Mouse (Mus musculus) CH12.LX (cell line): ENCODE measurements at regions not wholly inside any gene's neighbourhood (a gene's known extent, or its start where the extent isn't known, plus 50 kb on each side); places are given as distances from the start of the nearest gene placed in this dataset.
A peak's percentile ranks its signal among the peaks of the same experiment; 100 is the strongest.

ENCODE experiments used
- DNase-seq: peaks from one replicate; pipeline ENCODE4 v3.0.0-alpha.2; 2013; ENCODE audit errors: extremely low read depth
- H3K27ac ChIP-seq: 2 replicates; pipeline ENCODE4 v1.5.1; 2012; ENCODE audit warnings: low read depth, mild to moderate bottlenecking, control low read depth, moderate library complexity; ENCODE audit not compliant: insufficient read depth
- H3K27me3 ChIP-seq: replicated peaks from 2 replicates; pipeline ENCODE3; 2012; ENCODE audit warnings: inconsistent platforms
- H3K36me3 ChIP-seq, 2 experiments: replicated peaks in 1 of 2; 2 replicates each; pipeline versions ENCODE3 to v1.6.1; 2012; ENCODE audit warnings: inconsistent platforms in 1 of 2, low read length in 1 of 2, mild to moderate bottlenecking in 1 of 2, mixed read lengths in 1 of 2, moderate library complexity in 1 of 2; ENCODE audit not compliant: control insufficient read depth in 1 of 2, insufficient read depth in 1 of 2
- H3K4me1 ChIP-seq, 2 experiments: 2 replicates each; pipeline ENCODE4 v1.6.1; 2012; ENCODE audit warnings: inconsistent platforms in 1 of 2, moderate library complexity in 1 of 2; ENCODE audit not compliant: insufficient read depth in 2 of 2, control insufficient read depth in 1 of 2
- H3K4me2 ChIP-seq: 2 replicates; pipeline ENCODE4 v1.6.1; 2012; ENCODE audit warnings: low read depth, mild to moderate bottlenecking, control low read depth; ENCODE audit not compliant: poor library complexity, insufficient read depth, severe bottlenecking
- H3K4me3 ChIP-seq, 3 experiments: fragments of 150-350 bp in 1 of 3; sonication (generic) in 1 of 3; replicated peaks in 1 of 3; 2 replicates each; pipeline versions ENCODE3 to v1.5.1; 2011 to 2012; ENCODE audit warnings: low read depth in 2 of 3, low read length in 2 of 3, mild to moderate bottlenecking in 2 of 3, moderate library complexity in 2 of 3, control low read depth in 1 of 3, improper control_type of control experiment in 1 of 3, inconsistent platforms in 1 of 3, mixed read lengths in 1 of 3; ENCODE audit not compliant: poor library complexity in 1 of 3
- H3K79me2 ChIP-seq: replicated peaks from 2 replicates; pipeline ENCODE4 v1.6.1; 2012; ENCODE audit warnings: mild to moderate bottlenecking, moderate library complexity; ENCODE audit not compliant: control insufficient read depth, poor library complexity, insufficient read depth, severe bottlenecking; ENCODE audit errors: extremely low read depth
- H3K9ac ChIP-seq: 2 replicates; pipeline ENCODE4 v1.6.1; 2012; ENCODE audit warnings: low read depth, mild to moderate bottlenecking, control low read depth, moderate library complexity; ENCODE audit not compliant: insufficient read depth
- H3K9me3 ChIP-seq: replicated peaks from 2 replicates; pipeline ENCODE3; 2012; ENCODE audit warnings: low read length, inconsistent platforms, mixed read lengths
- BHLHE40 ChIP-seq: IDR thresholded peaks from 2 replicates; pipeline ENCODE4 v1.6.1; 2011; ENCODE audit warnings: mild to moderate bottlenecking, low read depth, low read length, improper control_type of control experiment
- CHD1 ChIP-seq: IDR thresholded peaks from 2 replicates; pipeline ENCODE4 v1.6.1; 2012; ENCODE audit warnings: low read depth, low read length, improper control_type of control experiment, inconsistent platforms
- CHD2 ChIP-seq: IDR thresholded peaks from 2 replicates; pipeline ENCODE4 v1.6.1; 2011; ENCODE audit warnings: low read length, improper control_type of control experiment
- CTCF ChIP-seq, 2 experiments: IDR thresholded peaks in 1 of 2; conservative IDR thresholded peaks in 1 of 2; 2 replicates each; pipeline ENCODE4 v1.5.1; 2011 to 2012; ENCODE audit warnings: low read depth in 2 of 2, low read length in 2 of 2, improper control_type of control experiment in 1 of 2, inconsistent platforms in 1 of 2, mild to moderate bottlenecking in 1 of 2, moderate library complexity in 1 of 2
- E2F4 ChIP-seq: IDR thresholded peaks from 2 replicates; pipeline ENCODE4 v1.6.1; 2011; ENCODE audit warnings: low read depth, low read length, improper control_type of control experiment; ENCODE audit not compliant: insufficient replicate concordance
- ELF1 ChIP-seq: IDR thresholded peaks from 2 replicates; pipeline ENCODE4 v1.6.1; 2014; ENCODE audit warnings: low read depth, mild to moderate bottlenecking, inconsistent platforms, low read length, improper control_type of control experiment
- EP300 ChIP-seq: IDR thresholded peaks from 2 replicates; pipeline ENCODE4 v1.6.1; 2011; ENCODE audit warnings: low read length, improper control_type of control experiment
- ETS1 ChIP-seq: conservative IDR thresholded peaks from 2 replicates; pipeline ENCODE4 v1.6.1; 2012; ENCODE audit warnings: low read depth, mild to moderate bottlenecking, inconsistent platforms, low read length, improper control_type of control experiment, moderate library complexity
- GABPA ChIP-seq: IDR thresholded peaks from 2 replicates; pipeline ENCODE4 v1.6.1; 2012; ENCODE audit warnings: low read depth, low read length, improper control_type of control experiment, inconsistent platforms; ENCODE audit not compliant: insufficient replicate concordance
- HCFC1 ChIP-seq: IDR thresholded peaks from 2 replicates; pipeline ENCODE4 v1.6.1; 2012; ENCODE audit warnings: low read depth, mild to moderate bottlenecking, inconsistent platforms, low read length, improper control_type of control experiment
- IRF4 ChIP-seq: IDR thresholded peaks from 2 replicates; pipeline ENCODE4 v1.6.1; 2014; ENCODE audit warnings: low read depth, mild to moderate bottlenecking, inconsistent platforms, low read length, improper control_type of control experiment
- JUN ChIP-seq: IDR thresholded peaks from 2 replicates; pipeline ENCODE4 v1.6.1; 2011; ENCODE audit warnings: low read depth, mild to moderate bottlenecking, low read length, improper control_type of control experiment, moderate library complexity; ENCODE audit not compliant: insufficient read depth
- JUND ChIP-seq: conservative IDR thresholded peaks from 2 replicates; pipeline ENCODE4 v1.6.1; 2011; ENCODE audit warnings: low read depth, low read length, improper control_type of control experiment
- KAT2A ChIP-seq: IDR thresholded peaks from 2 replicates; pipeline ENCODE4 v1.6.1; 2012; ENCODE audit warnings: low read length, improper control_type of control experiment, inconsistent platforms; ENCODE audit not compliant: insufficient replicate concordance
- MAFK ChIP-seq: IDR thresholded peaks from 2 replicates; pipeline ENCODE4 v1.6.1; 2011; ENCODE audit warnings: low read length, improper control_type of control experiment; ENCODE audit not compliant: insufficient replicate concordance
- MAX ChIP-seq: IDR thresholded peaks from 2 replicates; pipeline ENCODE4 v1.6.1; 2011; ENCODE audit warnings: low read length, improper control_type of control experiment
- MAZ ChIP-seq: IDR thresholded peaks from 2 replicates; pipeline ENCODE4 v1.6.1; 2012; ENCODE audit warnings: low read depth, mild to moderate bottlenecking, inconsistent platforms, low read length, improper control_type of control experiment, moderate library complexity
- MEF2A ChIP-seq: IDR thresholded peaks from 2 replicates; pipeline ENCODE4 v1.6.1; 2014; ENCODE audit warnings: low read depth, mild to moderate bottlenecking, inconsistent platforms, low read length, improper control_type of control experiment, borderline replicate concordance
- MXI1 ChIP-seq: IDR thresholded peaks from 2 replicates; pipeline ENCODE4 v1.6.1; 2011; ENCODE audit warnings: mild to moderate bottlenecking, low read depth, low read length, improper control_type of control experiment
- MYC ChIP-seq: IDR thresholded peaks from 2 replicates; pipeline ENCODE4 v1.6.1; 2011; ENCODE audit warnings: low read depth, mild to moderate bottlenecking, improper control_type of control experiment, low read length
- NELFE ChIP-seq: IDR thresholded peaks from 2 replicates; pipeline ENCODE4 v1.6.1; 2011; ENCODE audit warnings: low read depth, low read length, improper control_type of control experiment
- NRF1 ChIP-seq: IDR thresholded peaks from 2 replicates; pipeline ENCODE4 v1.6.1; 2014; ENCODE audit warnings: low read depth, mild to moderate bottlenecking, inconsistent platforms, low read length, improper control_type of control experiment, moderate library complexity
- PAX5 ChIP-seq: IDR thresholded peaks from 2 replicates; pipeline ENCODE4 v1.6.1; 2012; ENCODE audit warnings: low read length, inconsistent platforms, mixed read lengths
- POLR2A ChIP-seq: IDR thresholded peaks from 2 replicates; pipeline ENCODE4 v1.6.1; 2011; ENCODE audit warnings: low read depth, mild to moderate bottlenecking, improper control_type of control experiment, low read length
- POLR2AphosphoS2 ChIP-seq: IDR thresholded peaks from 2 replicates; pipeline ENCODE4 v1.6.1; 2011; ENCODE audit warnings: low read depth, low read length, improper control_type of control experiment
- RAD21 ChIP-seq: IDR thresholded peaks from 2 replicates; pipeline ENCODE4 v1.6.1; 2011; ENCODE audit warnings: low read depth, mild to moderate bottlenecking, low read length, improper control_type of control experiment, moderate library complexity
- RCOR1 ChIP-seq: conservative IDR thresholded peaks from 2 replicates; pipeline ENCODE4 v1.6.1; 2012; ENCODE audit warnings: low read depth, mild to moderate bottlenecking, inconsistent platforms, low read length, improper control_type of control experiment
- SIN3A ChIP-seq: IDR thresholded peaks from 2 replicates; pipeline ENCODE4 v1.6.1; 2012; ENCODE audit warnings: low read length, improper control_type of control experiment, inconsistent platforms
- SMC3 ChIP-seq: IDR thresholded peaks from 2 replicates; pipeline ENCODE4 v1.6.1; 2011; ENCODE audit warnings: low read depth, low read length, improper control_type of control experiment
- TBP ChIP-seq: conservative IDR thresholded peaks from 2 replicates; pipeline ENCODE4 v1.6.1; 2011; ENCODE audit warnings: low read depth, low read length, improper control_type of control experiment
- TCF12 ChIP-seq: IDR thresholded peaks from 2 replicates; pipeline ENCODE4 v1.6.1; 2014; ENCODE audit warnings: low read depth, mild to moderate bottlenecking, inconsistent platforms, low read length, improper control_type of control experiment
- UBTF ChIP-seq: IDR thresholded peaks from 2 replicates; pipeline ENCODE4 v1.6.1; 2012; ENCODE audit warnings: low read depth, mild to moderate bottlenecking, inconsistent platforms, low read length, improper control_type of control experiment, moderate library complexity
- USF1 ChIP-seq: IDR thresholded peaks from 2 replicates; pipeline ENCODE4 v1.6.1; 2014; ENCODE audit warnings: low read depth, mild to moderate bottlenecking, inconsistent platforms, low read length, improper control_type of control experiment
- USF2 ChIP-seq: conservative IDR thresholded peaks from 2 replicates; pipeline ENCODE4 v1.6.1; 2011; ENCODE audit warnings: low read depth, low read length, improper control_type of control experiment
- ZC3H11A ChIP-seq: IDR thresholded peaks from 2 replicates; pipeline ENCODE4 v1.6.1; 2012; ENCODE audit warnings: low read depth, mild to moderate bottlenecking, inconsistent platforms, low read length, improper control_type of control experiment
- ZKSCAN1 ChIP-seq: IDR thresholded peaks from 2 replicates; pipeline ENCODE4 v1.6.1; 2012; ENCODE audit warnings: low read depth, inconsistent platforms, low read length, improper control_type of control experiment, borderline replicate concordance
- ZMIZ1 ChIP-seq: IDR thresholded peaks from 2 replicates; pipeline ENCODE4 v1.6.1; 2012; ENCODE audit warnings: low read depth, mild to moderate bottlenecking, inconsistent platforms, low read length, improper control_type of control experiment
- ZNF384 ChIP-seq: IDR thresholded peaks from 2 replicates; pipeline ENCODE4 v1.6.1; 2012; ENCODE audit warnings: low read depth, low read length, improper control_type of control experiment, inconsistent platforms
- dilution Hi-C: fragments of 300-500 bp; cut with MboI; formaldehyde crosslinking; loops from 2 replicates; pipeline ENCODE4 v1.14.3; 2020; ENCODE audit warnings: low sequenced_read_pairs; ENCODE audit not compliant: extremely low pct_unique_long_range_greater_than_20kb, extremely low pct_ligation_motif_present
- in situ Hi-C: fragments of 300-500 bp; cut with MboI; formaldehyde crosslinking; loops from 3 replicates; pipeline ENCODE4 v1.14.3; 2019; ENCODE audit warnings: low sequenced_read_pairs, low pct_ligation_motif_present, low pct_unique_long_range_greater_than_20kb, mixed read lengths

- in situ Hi-C loops, result loop anchor here (25.0 kb wide), 1 partner anchor 179 kb away; the partner anchor contains the start of gene Pcdh17
- peak; percentile 50 for DNase-seq
- Histone ChIP-seq H3K9me3 (no peaks in the 10 kb centered on the region), H3K9ac (no peak overlapping the region), H3K4me1 (peaks cover 0 to 8% of the 10 kb centered on the region in 2 experiments; a peak in 1 of 4 replicates), H3K36me3 (no peaks in the 10 kb centered on the region), H3K79me2 (no peaks in the 10 kb centered on the region), H3K4me2 (peak overlapping the region; percentile 29; the same call in 1 of the 2 replicates), H3K4me3 (no peak overlapping the region), H3K27ac (no peak overlapping the region), H3K27me3 (no peaks in the 10 kb centered on the region)
- dilution Hi-C loops, result no loop called here
- TF ChIP-seq KAT2A (no peak), JUND (no peak), USF1 (no peak), POLR2AphosphoS2 (no peak), ZKSCAN1 (no peak), HCFC1 (no peak), RCOR1 (no peak), ZNF384 (peak; percentile 36; the same call in 1 of the 2 replicates), EP300 (peak; percentile 60), ETS1 (peak; percentile 71), CHD2 (0 out of 2 replicates have a peak, but pooled peaks have one; percentile 18), PAX5 (no peak), USF2 (no peak), MXI1 (no peak), MYC (no peak), E2F4 (no peak), TCF12 (peak; percentile 37; the same call in 1 of the 2 replicates), RAD21 (no peak), ZC3H11A (no peak), CTCF (conservative IDR thresholded peaks at IDR 0.05 in 1 of 2, IDR thresholded peaks at IDR 0.05 in 1 of 2; ENCODE audit: low read depth in 2 of 2, low read length in 2 of 2) (no peak), GABPA (no peak), MAFK (no peak), NELFE (no peak), NRF1 (no peak), TBP (no peak), UBTF (no peak), SIN3A (no peak), IRF4 (peak; percentile 42; the same call in 1 of the 2 replicates), SMC3 (no peak), MEF2A (0 out of 2 replicates have a peak, but pooled peaks have one; percentile 29), CHD1 (no peak), POLR2A (no peak), ZMIZ1 (no peak), ELF1 (no peak), JUN (no peak), MAX (no peak), MAZ (no peak), BHLHE40 (peak; percentile 42)
These were observed 184.7 kb upstream of the Pcdh17 start for GRCm38 (mm10) chr14:84258633-84259032.
